Mouse (Mus musculus): ENCODE data around the gene F8a.
"Not testable (repeated sequence)": the region's sequence is repeated elsewhere in the genome, so short reads cannot be mapped to it uniquely, and the experiment has no call there.

Gene F8a

GRCm38 (mm10) chrX:73227914-73228605 lies at the start of gene F8a:
Gene F8a (plus strand): TSS chrX:73228291.
- peak; percentile 86 to 87 for DNase-seq

GRCm38 (mm10) chrX:73191934-73192333 lies 36.2 kb upstream of the F8a start, which contains the start of gene Xlr3b:
Gene Xlr3b (plus strand): TSS chrX:73192207.
- DNase-seq = peak in 1 of 2 experiments; percentile 22

- DNase-seq = not testable (repeated sequence)
These were observed 14.1 kb upstream of the F8a start, which contains the start of gene Xlr4b for GRCm38 (mm10) chrX:73213819-73214564. Gene Xlr4b (plus strand): TSS chrX:73214333.

GRCm38 (mm10) chrX:73225365-73225764 lies 2.7 kb upstream of the F8a start:
- no peak for DNase-seq

GRCm38 (mm10) chrX:73228606-73229214 lies 619 bp downstream of the F8a start:
- DNase-seq = peak; percentile 54 to 59

- DNase-seq = no peak
These were observed 1.2 kb downstream of the F8a start for GRCm38 (mm10) chrX:73229288-73229687.

GRCm38 (mm10) chrX:73242821-73243325 lies 14.8 kb downstream of the F8a start, which contains the start of gene Xlr4c:
Gene Xlr4c (minus strand): TSS chrX:73243130.
- DNase-seq = not testable (repeated sequence)

GRCm38 (mm10) chrX:73262428-73262827 lies 34.3 kb downstream of the F8a start:
- not testable (repeated sequence) for DNase-seq

GRCm38 (mm10) chrX:73265270-73265669 lies 37.2 kb downstream of the F8a start, which contains the start of gene Xlr3c:
Gene Xlr3c (minus strand): TSS chrX:73265390.
- not testable (repeated sequence) for DNase-seq

All from lung, adult 18-20 months (tissue).